Mouse (Mus musculus) cortical plate, adult 2 months (tissue): Measurements from ENCODE around the gene Enkd1.

Experiments
- CTCF ChIP-seq: fragments of 200-500 bp; IDR thresholded peaks from 2 replicates; pipeline ENCODE4 v1.5.1; 2011; ENCODE audit warnings: mild to moderate bottlenecking, control low read depth, low read length; ENCODE audit not compliant: insufficient read depth; ENCODE audit errors: extremely low read depth
- POLR2A ChIP-seq: fragments of 200-500 bp; IDR thresholded peaks from 2 replicates; pipeline ENCODE4 v1.6.1; 2011; ENCODE audit warnings: mild to moderate bottlenecking, low read length, control low read depth; ENCODE audit not compliant: insufficient read depth; ENCODE audit errors: extremely low read depth

DNA sequence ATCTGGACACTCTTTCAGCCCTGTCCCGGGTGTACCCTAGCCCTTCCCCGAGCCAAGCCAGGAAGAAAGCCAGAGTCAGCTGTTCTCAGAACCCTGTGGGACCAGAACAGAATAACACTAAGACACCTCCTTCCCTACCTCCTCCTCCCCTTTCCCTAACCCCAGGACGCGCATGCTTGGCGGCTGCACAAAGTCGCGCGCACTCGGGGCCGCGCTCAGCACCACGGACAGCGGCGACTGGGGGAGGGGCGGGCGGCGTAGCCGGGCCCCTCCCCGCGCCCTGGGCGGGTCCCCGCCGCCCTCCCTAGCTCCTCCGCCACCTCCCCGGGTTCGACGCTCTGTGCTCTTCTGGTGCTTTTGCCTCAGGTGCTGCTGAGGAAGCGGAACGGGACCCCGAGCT is 14.4 kb downstream of the Enkd1 start:
- TF ChIP-seq CTCF (no peak), POLR2A (no peak; the same call in 1 of the 2 replicates)
